In genomic region chr13:23450398-23450797, GRCm38 (mm10) we compare ENCODE assay signal across 9 mouse cellular contexts. TPM values are rescaled to one million over a fixed set of nuclear protein-coding genes. Genes with fewer than 3 reads are reported as not detected.
A peak's percentile ranks its signal among the peaks of the same experiment; 100 is the strongest.
DNase-seq lines count a peak whose midpoint lies in the region; ATAC-seq and TF ChIP-seq lines count a peak whose summit lies in the region.
"Had no signal": no experiment of that assay in that cellular context is flagged by ENCODE, and none has a peak within 500 bp of the region (broad histone marks: within the 10 kb centered on the region; RNA-seq: fewer than 3 reads in every experiment).

No protein-coding gene starts in this region.

- under 1% methylated on average over 15 of the region's 15 CpGs for WGBS in forebrain, embryonic 14.5 days
- WGBS in neural tube, embryonic 14.5 days = under 1% methylated on average over 15 of the region's 15 CpGs

- H3K4me3 ChIP-seq in forebrain, embryonic 14.5 days (ENCODE audit: low read depth, low read length) = peak overlapping the region; percentile 47
- H3K4me3 ChIP-seq in layer of hippocampus, adult 2 months = peak overlapping the region; percentile 53
- H3K4me3 ChIP-seq in neural tube, embryonic 14.5 days (ENCODE audit: low read depth, low read length) = peak overlapping the region; percentile 53

- H3K27ac ChIP-seq in forebrain, embryonic 14.5 days (ENCODE audit: low read depth, low read length) = peak overlapping the region; percentile 63; the same call in 1 of the 2 replicates
- peak overlapping the region; percentile 16; the same call in 1 of the 2 replicates for H3K27ac ChIP-seq in layer of hippocampus, adult 2 months
- peak overlapping the region; percentile 63; the same call in 1 of the 2 replicates for H3K27ac ChIP-seq in neural tube, embryonic 14.5 days (ENCODE audit: low read depth, low read length)

- no peaks in the 10 kb centered on the region for H3K36me3 ChIP-seq in forebrain, embryonic 14.5 days (ENCODE audit: control insufficient read depth, insufficient read depth, low read length)
- no peaks in the 10 kb centered on the region for H3K36me3 ChIP-seq in neural tube, embryonic 14.5 days (ENCODE audit: control insufficient read depth, insufficient read depth, low read length)

- H3K27me3 ChIP-seq in forebrain, embryonic 14.5 days (replicated peaks; ENCODE audit: control insufficient read depth, insufficient read depth, low read length) = no peaks in the 10 kb centered on the region
- no peaks in the 10 kb centered on the region for H3K27me3 ChIP-seq in neural tube, embryonic 14.5 days (ENCODE audit: control insufficient read depth, insufficient read depth, low read length)

- ATAC-seq in forebrain, embryonic 14.5 days = peak; percentile 32
- ATAC-seq in neural tube, embryonic 14.5 days (ENCODE audit: low read depth) = peak; percentile 44; the same call in 1 of the 2 replicates

- H3K4me1 ChIP-seq in forebrain, embryonic 14.5 days (ENCODE audit: control insufficient read depth, insufficient read depth, low read length) = no peaks in the 10 kb centered on the region
- H3K4me1 ChIP-seq in neural tube, embryonic 14.5 days (ENCODE audit: control insufficient read depth, insufficient read depth, low read length) = no peaks in the 10 kb centered on the region

- H3K9me3 ChIP-seq in forebrain, embryonic 14.5 days (replicated peaks; ENCODE audit: control insufficient read depth, low read length) = no peaks in the 10 kb centered on the region
- no peaks in the 10 kb centered on the region for H3K9me3 ChIP-seq in neural tube, embryonic 14.5 days (ENCODE audit: control insufficient read depth, low read length)

- DNase-seq in ES-CJ7 (ENCODE audit: low read depth, low spot score) = peak; percentile 87
- peak; percentile 82 for DNase-seq in cerebellum, adult 11-12 months
- peak; percentile 96 for DNase-seq in forebrain, embryonic 14.5 days (ENCODE audit: low spot score)
- peak; percentile 60 for DNase-seq in heart, postnatal 25 days (ENCODE audit: low spot score)
- peak; percentile 92 for DNase-seq in layer of hippocampus, adult 2 months (ENCODE audit: low spot score in 2 of 2)
- DNase-seq in lung, adult 18-20 months = peak; percentile 82 to 83
- peak; percentile 82 for DNase-seq in testis, postnatal 14 days (ENCODE audit: low spot score)

- H3K4me2 ChIP-seq in forebrain, embryonic 14.5 days (ENCODE audit: low read length) = peak overlapping the region; percentile 64
- H3K4me2 ChIP-seq in neural tube, embryonic 14.5 days (ENCODE audit: low read depth, low read length) = peak overlapping the region; percentile 83

- intact Hi-C loops in heart, postnatal 25 days (cut with DNase I) = loop anchor here (1.0 to 10.0 kb wide), 3 partner anchors 14 to 1506 kb away; partner anchors contain the start of gene Zfp184

- TF ChIP-seq CTCF in layer of hippocampus, adult 2 months (conservative IDR thresholded peaks at IDR 0.05) = no peak

- peak overlapping the region; percentile 66 for H3K9ac ChIP-seq in forebrain, embryonic 14.5 days (ENCODE audit: low read length)
- H3K9ac ChIP-seq in neural tube, embryonic 14.5 days (replicated peaks; ENCODE audit: low read depth, low read length) = peak overlapping the region; percentile 53

RNA-seq across cellular contexts. Expression of gene Btn1a1, which starts 15.3 kb away (rescaled TPM):
- 0.22 TPM in 1 of 2 replicates, not detected in the other for polyA plus RNA-seq in forebrain, embryonic 14.5 days (2014; fragmentation: Nextera tagmentation; extraction: Ambion mirVana)
- not detected for total RNA-seq in heart, postnatal 25 days (2021)
- not detected for total RNA-seq in layer of hippocampus, adult 2 months (2021)
- polyA plus RNA-seq in neural tube, embryonic 14.5 days (2014; fragmentation: Nextera tagmentation; extraction: Ambion mirVana) = 0.17 TPM in 1 of 2 replicates, not detected in the other

RNA-seq across cellular contexts. Expression of gene Abt1, which starts 26.7 kb away (rescaled TPM):
- polyA plus RNA-seq in forebrain, embryonic 14.5 days (2014; fragmentation: Nextera tagmentation; extraction: Ambion mirVana) = 12.9 and 13.8 TPM in 2 replicates
- 1 to 10 TPM; 3.9 to 4.4 TPM for total RNA-seq in heart, postnatal 25 days (2021)
- total RNA-seq in layer of hippocampus, adult 2 months (2021) = 1 to 10 TPM; 7.8 to 9.7 TPM
- 8.8 and 9.5 TPM in 2 replicates for polyA plus RNA-seq in neural tube, embryonic 14.5 days (2014; fragmentation: Nextera tagmentation; extraction: Ambion mirVana)

RNA-seq across cellular contexts. Expression of gene Btn2a2, which starts 38.3 kb away (rescaled TPM):
- polyA plus RNA-seq in forebrain, embryonic 14.5 days (2014; fragmentation: Nextera tagmentation; extraction: Ambion mirVana) = 0.10 TPM in 1 of 2 replicates, not detected in the other
- not detected for total RNA-seq in heart, postnatal 25 days (2021)
- total RNA-seq in layer of hippocampus, adult 2 months (2021) = under 1 TPM; 0.49 to 0.52 TPM
- polyA plus RNA-seq in neural tube, embryonic 14.5 days (2014; fragmentation: Nextera tagmentation; extraction: Ambion mirVana) = not detected in 2 replicates
- polyA plus RNA-seq: gonadal fat pad, adult 2 months had no signal

Comparison
In these comparisons a context has a peak if more than half of its experiments do, and no peak if none do; other contexts are left out.
1. Peak in every context shown above with its lines: DNase-seq, ATAC-seq, H3K4me3 ChIP-seq and H3K27ac ChIP-seq.